Mouse (Mus musculus): ENCODE results near the gene Flnb. TPM values are rescaled to one million over a fixed set of nuclear protein-coding genes. Genes with fewer than 3 reads are reported as not detected.

Gene Flnb
- polyA plus RNA-seq, 1 experiment: 326 TPM

- no peak overlapping the region for H3K4me3 ChIP-seq (ENCODE audit: low read depth, low read length)
- no peak for TF ChIP-seq POLR2A (IDR thresholded peaks at IDR 0.05; ENCODE audit: insufficient read depth, low read length)
- TF ChIP-seq EP300 (IDR thresholded peaks at IDR 0.05; ENCODE audit: insufficient read depth, low read depth, low read length): 0 out of 2 replicates have a peak, but pooled peaks have one; percentile 31
- peaks cover 6% of the 10 kb centered on the region for H3K4me1 ChIP-seq (ENCODE audit: control insufficient read depth, insufficient read depth, low read length)
- no peaks in the 10 kb centered on the region for H3K27me3 ChIP-seq (ENCODE audit: control insufficient read depth, insufficient read depth, low read length, poor library complexity, severe bottlenecking)
- no peak overlapping the region for H3K9ac ChIP-seq (ENCODE audit: low read depth, poor library complexity, severe bottlenecking)
- no peak overlapping the region for H3K27ac ChIP-seq (ENCODE audit: insufficient read depth, low read length)
- H3K9me3 ChIP-seq (replicated peaks; ENCODE audit: control insufficient read depth, insufficient read depth, low read length, poor library complexity, severe bottlenecking): no peaks in the 10 kb centered on the region
- peaks cover 3% of the 10 kb centered on the region; the same call in 1 of the 2 replicates for H3K36me3 ChIP-seq (ENCODE audit: control insufficient read depth, insufficient read depth, low read length, poor library complexity, severe bottlenecking)
Observed at GRCm38 (mm10) chr14:7945261-7945660, 127.5 kb downstream of the Flnb start.

DNA sequence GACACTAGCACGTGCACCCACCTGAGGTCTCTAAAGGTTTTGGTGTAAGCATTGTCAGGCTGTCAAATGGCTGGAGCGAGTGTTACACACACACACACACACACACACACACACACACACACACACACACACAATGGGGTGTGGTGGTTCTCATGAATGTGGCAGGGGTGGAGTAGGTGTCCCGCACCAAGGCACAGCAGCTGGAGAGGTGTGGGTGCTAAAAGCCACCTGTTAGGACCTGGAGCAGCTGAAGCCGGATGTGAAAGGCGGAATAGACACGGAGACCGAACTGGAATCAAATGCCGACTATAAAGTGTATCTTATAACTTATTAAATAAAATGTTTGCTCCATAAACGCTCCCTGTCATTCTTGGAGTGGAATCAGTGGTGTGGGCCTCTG lies 133.5 kb downstream of the Flnb start:
- Histone ChIP-seq H3K9me3 (replicated peaks; ENCODE audit: control insufficient read depth, insufficient read depth, low read length, poor library complexity, severe bottlenecking) (no peaks in the 10 kb centered on the region), H3K36me3 (ENCODE audit: control insufficient read depth, insufficient read depth, low read length, poor library complexity, severe bottlenecking) (no peaks in the 10 kb centered on the region), H3K9ac (ENCODE audit: low read depth, poor library complexity, severe bottlenecking) (no peak overlapping the region), H3K27ac (ENCODE audit: insufficient read depth, low read length) (0 out of 2 replicates have a peak overlapping the region, but pooled peaks have one; percentile 97), H3K4me3 (ENCODE audit: low read depth, low read length) (no peak overlapping the region), H3K4me1 (ENCODE audit: control insufficient read depth, insufficient read depth, low read length) (peaks cover 9% of the 10 kb centered on the region), H3K27me3 (ENCODE audit: control insufficient read depth, insufficient read depth, low read length, poor library complexity, severe bottlenecking) (no peaks in the 10 kb centered on the region)
- no peak for TF ChIP-seq EP300 (IDR thresholded peaks at IDR 0.05; ENCODE audit: insufficient read depth, low read depth, low read length)
- TF ChIP-seq CTCF (IDR thresholded peaks at IDR 0.05; ENCODE audit: low read depth, low read length): no peak
- no peak for TF ChIP-seq POLR2A (IDR thresholded peaks at IDR 0.05; ENCODE audit: insufficient read depth, low read length)

- Histone ChIP-seq H3K27me3 (ENCODE audit: control insufficient read depth, insufficient read depth, low read length, poor library complexity, severe bottlenecking) (no peaks in the 10 kb centered on the region), H3K9ac (ENCODE audit: low read depth, poor library complexity, severe bottlenecking) (peak overlapping the region; percentile 31), H3K4me1 (ENCODE audit: control insufficient read depth, insufficient read depth, low read length) (peaks cover 13% of the 10 kb centered on the region), H3K27ac (ENCODE audit: insufficient read depth, low read length) (peak overlapping the region; percentile 97), H3K36me3 (ENCODE audit: control insufficient read depth, insufficient read depth, low read length, poor library complexity, severe bottlenecking) (no peaks in the 10 kb centered on the region), H3K4me3 (ENCODE audit: low read depth, low read length) (no peak overlapping the region), H3K9me3 (replicated peaks; ENCODE audit: control insufficient read depth, insufficient read depth, low read length, poor library complexity, severe bottlenecking) (no peaks in the 10 kb centered on the region)
- no peak for TF ChIP-seq POLR2A (IDR thresholded peaks at IDR 0.05; ENCODE audit: insufficient read depth, low read length)
- TF ChIP-seq CTCF (IDR thresholded peaks at IDR 0.05; ENCODE audit: low read depth, low read length): no peak
- TF ChIP-seq EP300 (IDR thresholded peaks at IDR 0.05; ENCODE audit: insufficient read depth, low read depth, low read length): peak; percentile 72; the same call in 1 of the 2 replicates
Observed at GRCm38 (mm10) chr14:7952610-7953254, 135.0 kb downstream of the Flnb start.

DNA sequence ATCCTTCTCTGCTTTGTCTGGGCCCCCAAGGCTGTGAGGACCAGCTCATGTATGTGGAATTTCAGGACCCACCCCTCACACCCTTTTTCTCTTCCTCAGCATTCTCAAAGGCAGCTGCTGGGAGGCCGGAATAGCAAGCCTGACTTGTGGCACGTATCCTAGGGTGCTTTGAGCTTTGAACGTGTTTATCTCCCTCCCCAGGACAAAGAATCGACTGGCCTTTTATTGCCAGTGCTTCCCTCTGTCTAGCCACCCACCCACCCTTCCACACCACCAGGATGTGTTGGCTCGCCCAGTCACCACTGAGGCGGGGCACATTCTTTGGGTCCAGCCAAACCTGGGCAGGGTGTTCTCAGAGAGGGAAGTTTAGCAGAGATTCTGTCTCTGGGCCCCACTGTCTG lies 136.3 kb downstream of the Flnb start:
- no peaks in the 10 kb centered on the region for H3K36me3 ChIP-seq (ENCODE audit: control insufficient read depth, insufficient read depth, low read length, poor library complexity, severe bottlenecking)
- no peak overlapping the region for H3K4me3 ChIP-seq (ENCODE audit: low read depth, low read length)
- peak overlapping the region; percentile 97 for H3K27ac ChIP-seq (ENCODE audit: insufficient read depth, low read length)
- no peak overlapping the region for H3K9ac ChIP-seq (ENCODE audit: low read depth, poor library complexity, severe bottlenecking)
- H3K4me1 ChIP-seq (ENCODE audit: control insufficient read depth, insufficient read depth, low read length): peaks cover 14% of the 10 kb centered on the region
- H3K9me3 ChIP-seq (replicated peaks; ENCODE audit: control insufficient read depth, insufficient read depth, low read length, poor library complexity, severe bottlenecking): no peaks in the 10 kb centered on the region
- no peaks in the 10 kb centered on the region for H3K27me3 ChIP-seq (ENCODE audit: control insufficient read depth, insufficient read depth, low read length, poor library complexity, severe bottlenecking)
- TF ChIP-seq CTCF (IDR thresholded peaks at IDR 0.05; ENCODE audit: low read depth, low read length) (no peak), POLR2A (IDR thresholded peaks at IDR 0.05; ENCODE audit: insufficient read depth, low read length) (no peak), EP300 (IDR thresholded peaks at IDR 0.05; ENCODE audit: insufficient read depth, low read depth, low read length) (peak; percentile 98)

- Histone ChIP-seq H3K27me3 (ENCODE audit: control insufficient read depth, insufficient read depth, low read length, poor library complexity, severe bottlenecking) (no peaks in the 10 kb centered on the region), H3K36me3 (ENCODE audit: control insufficient read depth, insufficient read depth, low read length, poor library complexity, severe bottlenecking) (no peaks in the 10 kb centered on the region), H3K27ac (ENCODE audit: insufficient read depth, low read length) (no peak overlapping the region), H3K4me3 (ENCODE audit: low read depth, low read length) (no peak overlapping the region), H3K9me3 (replicated peaks; ENCODE audit: control insufficient read depth, insufficient read depth, low read length, poor library complexity, severe bottlenecking) (no peaks in the 10 kb centered on the region), H3K9ac (ENCODE audit: low read depth, poor library complexity, severe bottlenecking) (no peak overlapping the region), H3K4me1 (ENCODE audit: control insufficient read depth, insufficient read depth, low read length) (peaks cover 14% of the 10 kb centered on the region)
- TF ChIP-seq POLR2A (IDR thresholded peaks at IDR 0.05; ENCODE audit: insufficient read depth, low read length): no peak
- TF ChIP-seq CTCF (IDR thresholded peaks at IDR 0.05; ENCODE audit: low read depth, low read length): no peak
- TF ChIP-seq EP300 (IDR thresholded peaks at IDR 0.05; ENCODE audit: insufficient read depth, low read depth, low read length): no peak
Observed at GRCm38 (mm10) chr14:7956427-7956826, 138.7 kb downstream of the Flnb start.

- Histone ChIP-seq H3K9me3 (replicated peaks; ENCODE audit: control insufficient read depth, insufficient read depth, low read length, poor library complexity, severe bottlenecking) (no peaks in the 10 kb centered on the region), H3K27me3 (ENCODE audit: control insufficient read depth, insufficient read depth, low read length, poor library complexity, severe bottlenecking) (no peaks in the 10 kb centered on the region), H3K27ac (ENCODE audit: insufficient read depth, low read length) (no peak within 1 kb of the TSS), H3K4me3 (ENCODE audit: low read depth, low read length) (peak within 1 kb of the TSS; percentile 4; the same call in 1 of the 2 replicates), H3K9ac (ENCODE audit: low read depth, poor library complexity, severe bottlenecking) (no peak within 1 kb of the TSS), H3K36me3 (ENCODE audit: control insufficient read depth, insufficient read depth, low read length, poor library complexity, severe bottlenecking) (no peaks in the 10 kb centered on the region), H3K4me1 (ENCODE audit: control insufficient read depth, insufficient read depth, low read length) (peaks cover 13% of the 10 kb centered on the region)
- TF ChIP-seq POLR2A (IDR thresholded peaks at IDR 0.05; ENCODE audit: insufficient read depth, low read length) (no peak), EP300 (IDR thresholded peaks at IDR 0.05; ENCODE audit: insufficient read depth, low read depth, low read length) (no peak), CTCF (IDR thresholded peaks at IDR 0.05; ENCODE audit: low read depth, low read length) (no peak)
Observed at GRCm38 (mm10) chr14:7957049-7957448, 139.3 kb downstream of the Flnb start, which contains the start of gene Gm45521. Gene Gm45521 (plus strand): TSS chr14:7957288.

Data from ES-Bruce4 (cell line).